Mouse (Mus musculus) E14TG2a.4 (cell line): ENCODE data around the gene Plscr1.
A peak's percentile ranks its signal among the peaks of the same experiment; 100 is the strongest.

ENCODE experiments used
- H3K27me3 ChIP-seq: 2 replicates; pipeline ENCODE4 v1.6.1; 2014; ENCODE audit warnings: low read length, control low read depth; ENCODE audit not compliant: insufficient read depth
- H3K36me3 ChIP-seq: 2 replicates; pipeline ENCODE4 v1.6.1; 2014; ENCODE audit warnings: low read length, control low read depth; ENCODE audit not compliant: insufficient read depth
- H3K4me1 ChIP-seq: replicated peaks from 2 replicates; pipeline ENCODE4 v1.6.1; 2014; ENCODE audit warnings: low read depth, low read length, control low read depth
- H3K4me3 ChIP-seq: replicated peaks from 2 replicates; pipeline ENCODE4 v1.5.1; 2014; ENCODE audit warnings: mild to moderate bottlenecking, low read length
- H3K9me3 ChIP-seq: 2 replicates; pipeline ENCODE4 v1.6.1; 2014; ENCODE audit warnings: low read length, control low read depth
- CTCF ChIP-seq: conservative IDR thresholded peaks from 2 replicates; pipeline ENCODE4 v1.5.1; 2014; ENCODE audit warnings: low read length
- NANOG ChIP-seq: IDR thresholded peaks from 2 replicates; pipeline ENCODE4 v1.6.1; 2014; ENCODE audit warnings: borderline replicate concordance, low read length, mixed read lengths
- POU5F1 ChIP-seq: IDR thresholded peaks from 2 replicates; pipeline ENCODE4 v1.6.1; 2014; ENCODE audit warnings: low read length, borderline replicate concordance

The Plscr1 gene

DNA sequence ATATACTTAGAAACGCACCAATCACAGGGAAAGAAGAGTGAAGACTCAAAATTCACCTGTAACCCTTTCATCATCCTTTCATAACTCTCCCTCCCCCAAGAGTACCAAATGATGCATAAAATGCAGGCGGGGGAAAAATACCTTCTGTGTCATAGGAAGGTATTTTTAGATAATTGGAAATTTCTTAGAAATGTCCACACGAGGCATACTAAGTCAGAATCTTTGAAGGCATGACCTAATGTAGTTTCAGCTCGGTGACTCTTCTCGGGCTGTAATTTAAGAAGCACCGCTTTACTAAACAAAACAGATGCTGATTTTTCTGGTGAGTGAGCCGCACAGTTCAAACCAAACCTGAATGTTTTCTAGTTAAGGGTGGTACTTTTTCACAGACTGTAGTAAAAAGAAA is at the start of gene Plscr1:
TSS of gene Plscr1 (plus strand) at position 304 of the 406 bp plus-strand sequence.
- peaks cover 29% of the 10 kb centered on the region for H3K4me1 ChIP-seq
- H3K9me3 ChIP-seq = peaks cover 21% of the 10 kb centered on the region
- no peaks in the 10 kb centered on the region for H3K27me3 ChIP-seq
- H3K4me3 ChIP-seq = peak within 1 kb of the TSS; percentile 83
- no peaks in the 10 kb centered on the region for H3K36me3 ChIP-seq
- no peak for TF ChIP-seq POU5F1
- TF ChIP-seq NANOG = no peak
- no peak for TF ChIP-seq CTCF

DNA sequence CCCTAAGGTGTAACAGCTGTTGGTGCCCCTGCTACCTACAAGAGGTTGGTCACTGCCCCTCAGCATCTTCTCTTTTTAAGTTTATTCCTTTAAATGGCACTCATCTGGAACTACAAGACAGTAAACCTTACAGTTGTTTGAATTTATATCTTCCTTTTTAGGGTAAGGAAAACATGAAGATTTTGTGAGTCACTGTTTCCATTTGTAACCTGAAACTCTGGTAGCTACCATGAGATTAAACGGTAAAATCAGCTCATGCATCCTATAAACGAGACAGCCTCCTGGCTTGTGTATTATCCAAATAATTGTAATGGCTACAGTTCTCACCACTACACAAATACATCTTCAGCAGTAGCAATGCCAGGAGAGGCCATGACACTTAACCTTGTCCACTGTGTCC is 45.2 kb upstream of the Plscr1 start:
- Histone ChIP-seq H3K4me1 (no peaks in the 10 kb centered on the region), H3K9me3 (no peaks in the 10 kb centered on the region), H3K4me3 (no peak overlapping the region), H3K27me3 (no peaks in the 10 kb centered on the region), H3K36me3 (no peaks in the 10 kb centered on the region)
- TF ChIP-seq POU5F1 (no peak), NANOG (no peak)

DNA sequence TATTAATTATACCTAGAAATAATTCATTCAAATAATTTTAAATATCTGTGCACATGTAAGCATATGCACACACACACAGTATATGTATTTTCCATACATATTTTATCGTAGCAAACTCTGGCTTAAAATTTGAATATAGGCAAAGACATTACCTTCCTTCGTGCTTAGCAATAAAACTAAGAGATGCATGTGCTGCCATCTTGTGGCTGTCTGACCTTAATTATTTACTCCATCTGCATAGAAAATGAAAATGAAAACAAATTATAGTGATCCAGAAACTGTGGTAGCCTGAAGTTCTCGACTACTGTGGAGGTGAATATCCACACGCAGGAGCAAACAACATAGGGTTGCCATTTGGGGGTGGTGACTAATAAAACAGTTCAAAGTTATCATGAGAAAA is 42.2 kb upstream of the Plscr1 start:
- Histone ChIP-seq H3K4me1 (no peaks in the 10 kb centered on the region), H3K9me3 (no peaks in the 10 kb centered on the region), H3K36me3 (no peaks in the 10 kb centered on the region), H3K4me3 (no peak overlapping the region), H3K27me3 (no peaks in the 10 kb centered on the region)
- TF ChIP-seq CTCF (no peak), POU5F1 (no peak), NANOG (no peak)

DNA sequence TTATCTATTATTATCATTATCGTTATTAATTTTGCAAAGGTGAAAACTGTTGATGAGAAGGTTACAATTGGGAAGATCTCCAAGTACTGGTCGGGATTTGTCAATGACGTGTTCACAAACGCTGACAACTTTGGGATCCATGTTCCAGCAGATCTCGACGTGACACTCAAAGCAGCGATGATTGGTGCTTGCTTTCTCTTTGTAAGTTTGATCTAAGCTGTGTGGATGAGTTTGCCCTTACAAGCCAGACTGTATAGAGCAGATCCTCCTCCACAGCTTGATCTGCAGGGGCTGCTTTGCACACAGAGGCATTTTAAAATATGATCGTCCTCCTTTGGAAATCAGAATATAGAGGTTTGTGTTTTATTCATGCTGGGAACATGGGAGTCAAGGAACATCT is 41.8 kb upstream of the Plscr1 start:
- Histone ChIP-seq H3K4me1 (no peaks in the 10 kb centered on the region), H3K4me3 (no peak overlapping the region), H3K9me3 (no peaks in the 10 kb centered on the region), H3K36me3 (no peaks in the 10 kb centered on the region), H3K27me3 (no peaks in the 10 kb centered on the region)
- no peak for TF ChIP-seq CTCF
- no peak for TF ChIP-seq POU5F1
- no peak for TF ChIP-seq NANOG

DNA sequence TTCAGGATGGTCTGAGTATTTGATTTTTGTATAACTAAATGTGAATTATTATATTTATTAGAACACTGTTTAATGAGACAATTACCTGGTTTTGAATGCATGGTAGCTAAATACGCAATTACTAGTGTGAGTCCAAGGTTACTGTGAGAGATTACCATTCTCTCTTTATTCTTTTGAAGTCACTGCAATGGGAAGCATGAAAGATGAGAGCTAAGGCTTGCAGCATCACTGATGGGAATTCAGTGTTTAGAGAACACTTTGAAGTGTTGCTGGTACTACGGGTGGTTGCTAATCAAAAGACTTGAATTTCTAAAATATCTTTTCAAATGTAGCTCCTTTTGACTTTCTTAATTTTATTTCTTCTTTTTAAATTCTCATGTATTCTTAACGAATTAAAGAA is 39.7 kb upstream of the Plscr1 start:
- no peak for TF ChIP-seq NANOG
- TF ChIP-seq POU5F1 = no peak
- TF ChIP-seq CTCF = no peak
- Histone ChIP-seq H3K9me3 (no peaks in the 10 kb centered on the region), H3K27me3 (no peaks in the 10 kb centered on the region), H3K4me3 (no peak overlapping the region), H3K36me3 (no peaks in the 10 kb centered on the region), H3K4me1 (no peaks in the 10 kb centered on the region)

DNA sequence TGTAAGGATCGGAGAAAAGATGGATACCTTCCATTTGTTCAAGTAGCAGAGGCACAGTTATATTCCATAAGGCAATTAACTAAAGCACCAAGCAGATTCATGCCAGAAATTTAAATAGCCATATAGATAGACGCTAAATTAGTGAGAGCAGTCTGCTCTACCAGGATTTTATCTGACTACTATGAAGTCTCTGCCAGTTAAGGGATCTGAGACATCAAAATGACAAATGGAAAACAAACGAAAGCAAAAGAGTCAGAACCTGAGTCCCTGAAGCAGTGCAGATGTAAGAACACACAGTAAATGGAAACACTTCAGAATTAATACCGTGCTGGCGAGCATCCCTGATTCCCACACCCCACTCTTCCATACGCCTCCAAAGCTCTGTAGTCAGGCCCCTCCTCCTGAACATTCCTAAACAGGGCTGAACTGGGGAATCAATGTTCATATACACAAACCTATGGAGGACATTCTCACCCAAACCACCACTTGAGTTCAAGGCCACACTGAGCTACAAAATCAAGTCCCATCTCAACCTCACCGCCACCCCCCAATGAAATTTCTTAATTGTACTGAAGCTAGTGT is 39.1 kb upstream of the Plscr1 start:
- H3K27me3 ChIP-seq = no peaks in the 10 kb centered on the region
- H3K9me3 ChIP-seq = no peaks in the 10 kb centered on the region
- H3K4me3 ChIP-seq = no peak overlapping the region
- H3K36me3 ChIP-seq = no peaks in the 10 kb centered on the region
- H3K4me1 ChIP-seq = no peaks in the 10 kb centered on the region
- TF ChIP-seq CTCF (no peak), NANOG (no peak), POU5F1 (no peak)

DNA sequence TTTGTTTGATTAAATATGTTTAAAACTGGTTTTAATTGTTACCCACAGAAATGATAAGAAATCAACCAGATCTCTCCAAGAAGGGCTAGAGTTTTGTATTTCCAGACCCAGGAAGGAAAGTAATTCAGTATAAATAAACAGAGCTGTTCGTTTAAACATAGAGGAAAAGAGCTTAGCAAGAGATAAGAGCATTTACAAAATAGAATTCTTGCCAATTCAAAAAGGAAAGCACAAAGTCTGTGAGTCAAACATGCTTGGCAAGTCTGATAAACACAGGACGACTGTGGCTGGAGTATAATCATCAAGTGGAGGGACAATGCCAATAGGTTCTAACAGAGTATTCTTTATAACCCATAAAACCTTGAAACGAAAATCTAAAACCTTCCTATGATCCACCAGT is 38.5 kb upstream of the Plscr1 start:
- TF ChIP-seq NANOG (no peak), POU5F1 (no peak), CTCF (no peak)
- Histone ChIP-seq H3K27me3 (no peaks in the 10 kb centered on the region), H3K4me3 (no peak overlapping the region), H3K4me1 (no peaks in the 10 kb centered on the region), H3K36me3 (no peaks in the 10 kb centered on the region), H3K9me3 (no peaks in the 10 kb centered on the region)

DNA sequence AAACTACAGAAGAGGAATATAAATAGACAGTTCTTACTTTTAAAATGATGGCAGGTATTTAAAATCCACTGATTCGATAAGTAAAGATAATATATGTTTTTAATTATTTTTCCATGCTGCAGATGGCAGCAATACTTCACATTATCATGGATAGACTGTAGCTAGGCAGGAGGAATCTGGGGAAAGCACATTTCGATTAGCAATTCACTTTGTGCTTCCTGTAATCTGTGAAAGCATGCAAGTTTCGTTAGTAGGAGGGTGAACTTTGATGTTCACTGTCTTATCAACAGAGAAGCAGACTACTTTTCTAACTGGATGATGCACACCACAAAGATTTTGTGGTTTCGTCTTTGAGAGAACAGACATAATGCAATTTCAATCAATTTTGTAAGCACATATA is 32.1 kb upstream of the Plscr1 start:
- Histone ChIP-seq H3K4me1 (no peaks in the 10 kb centered on the region), H3K9me3 (no peaks in the 10 kb centered on the region), H3K4me3 (no peak overlapping the region), H3K27me3 (no peaks in the 10 kb centered on the region), H3K36me3 (no peaks in the 10 kb centered on the region)
- TF ChIP-seq NANOG (no peak), CTCF (no peak), POU5F1 (no peak)

DNA sequence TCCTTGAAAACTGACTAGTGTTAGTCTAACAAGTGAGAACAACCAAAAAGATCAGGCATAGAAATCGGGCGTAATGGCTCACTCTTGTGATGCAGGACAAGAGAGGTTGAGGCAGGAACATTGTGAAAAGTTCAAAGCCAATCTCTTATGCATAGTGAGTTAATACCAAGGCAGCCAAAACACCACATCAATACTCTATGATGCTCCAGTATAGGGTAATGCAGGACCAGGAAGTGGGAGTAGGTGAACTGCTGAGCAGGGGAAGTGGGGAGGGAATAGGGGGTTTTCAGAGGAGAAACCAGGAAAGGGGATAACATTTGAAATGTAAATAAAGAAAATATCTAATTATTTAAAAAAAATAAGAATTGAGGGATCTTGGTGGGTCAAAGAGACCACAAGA is 31.7 kb upstream of the Plscr1 start:
- H3K4me3 ChIP-seq = no peak overlapping the region
- no peak for TF ChIP-seq POU5F1
- no peak for TF ChIP-seq CTCF
- no peak for TF ChIP-seq NANOG
- H3K36me3 ChIP-seq = no peaks in the 10 kb centered on the region
- H3K27me3 ChIP-seq = no peaks in the 10 kb centered on the region
- no peaks in the 10 kb centered on the region for H3K9me3 ChIP-seq
- no peaks in the 10 kb centered on the region for H3K4me1 ChIP-seq
